Mouse (Mus musculus): ENCODE measurements at regions not wholly inside any gene's neighbourhood (a gene's known extent, or its start where the extent isn't known, plus 50 kb on each side); places are given as distances from the start of the nearest gene placed in this dataset.
A peak's percentile ranks its signal among the peaks of the same experiment; 100 is the strongest.

GRCm38 (mm10) chr5:4486391-4487132 is 271.3 kb downstream of the Fzd1 start:
- WGBS: 85% methylated on average over 4 of the region's 4 CpGs
- Histone ChIP-seq H3K4me1 (ENCODE audit: control insufficient read depth, insufficient read depth, low read length) (no peaks in the 10 kb centered on the region), H3K79me2 (replicated peaks; ENCODE audit: control insufficient read depth, insufficient read depth, low read length) (no peaks in the 10 kb centered on the region), H3K4me3 (no peak overlapping the region), H3K9ac (ENCODE audit: low read depth, low read length) (no peak overlapping the region), H3K36me3 (ENCODE audit: control insufficient read depth, insufficient read depth, low read length) (no peaks in the 10 kb centered on the region), H3K27ac (no peak overlapping the region), H3K27me3 (ENCODE audit: control insufficient read depth, insufficient read depth, low read length) (no peaks in the 10 kb centered on the region)
- no peak for DNase-seq
- intact Hi-C loops (cut with DNase I): no loop called here
- no peak for TF ChIP-seq CTCF (IDR thresholded peaks at IDR 0.05)

GRCm38 (mm10) chr5:4485542-4486390 is 272.1 kb downstream of the Fzd1 start:
- WGBS: 71% methylated on average over 10 of the region's 10 CpGs
- Histone ChIP-seq H3K79me2 (replicated peaks; ENCODE audit: control insufficient read depth, insufficient read depth, low read length) (no peaks in the 10 kb centered on the region), H3K4me1 (ENCODE audit: control insufficient read depth, insufficient read depth, low read length) (no peaks in the 10 kb centered on the region), H3K27me3 (ENCODE audit: control insufficient read depth, insufficient read depth, low read length) (no peaks in the 10 kb centered on the region), H3K9ac (ENCODE audit: low read depth, low read length) (no peak overlapping the region), H3K27ac (no peak overlapping the region), H3K36me3 (ENCODE audit: control insufficient read depth, insufficient read depth, low read length) (no peaks in the 10 kb centered on the region), H3K4me3 (no peak overlapping the region)
- DNase-seq: peak in 1 of 2 experiments; percentile 14
- TF ChIP-seq POLR2A (IDR thresholded peaks at IDR 0.05; ENCODE audit: insufficient read depth, low read depth, low read length): no peak
- TF ChIP-seq EP300 (IDR thresholded peaks at IDR 0.05; ENCODE audit: insufficient read depth, low read depth, low read length): no peak
- TF ChIP-seq CTCF (IDR thresholded peaks at IDR 0.05): no peak
- intact Hi-C loops (cut with DNase I): no loop called here

DNA sequence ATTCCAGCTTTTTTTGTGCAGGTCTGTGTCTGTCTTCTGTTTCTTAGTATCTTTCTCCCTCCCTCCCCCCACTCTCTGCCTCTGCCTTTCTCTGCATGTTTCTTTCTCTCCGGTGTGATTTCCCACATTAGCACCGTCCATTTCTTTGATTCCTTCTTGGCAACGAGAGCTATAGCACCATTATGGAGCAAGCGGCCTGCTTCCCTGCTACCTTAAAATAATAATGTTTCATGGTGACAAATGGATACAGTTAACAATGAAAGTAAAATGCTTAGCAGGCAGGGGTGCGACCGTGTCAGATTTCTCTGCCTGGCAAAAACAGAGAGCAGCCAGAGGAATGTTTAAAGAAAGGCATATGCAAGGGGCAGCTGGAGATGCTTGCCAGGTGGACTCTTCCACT is 273.1 kb downstream of the Fzd1 start:
- TF ChIP-seq EP300 (IDR thresholded peaks at IDR 0.05; ENCODE audit: insufficient read depth, low read depth, low read length) (no peak), POLR2A (IDR thresholded peaks at IDR 0.05; ENCODE audit: insufficient read depth, low read depth, low read length) (no peak), CTCF (IDR thresholded peaks at IDR 0.05) (no peak)
- no peaks in the 10 kb centered on the region for H3K36me3 ChIP-seq (ENCODE audit: control insufficient read depth, insufficient read depth, low read length)
- 60% methylated on average over 6 of the region's 6 CpGs for WGBS
- H3K27me3 ChIP-seq (ENCODE audit: control insufficient read depth, insufficient read depth, low read length): no peaks in the 10 kb centered on the region
- H3K27ac ChIP-seq: no peak overlapping the region
- no peaks in the 10 kb centered on the region for H3K79me2 ChIP-seq (replicated peaks; ENCODE audit: control insufficient read depth, insufficient read depth, low read length)
- intact Hi-C loops (cut with DNase I): no loop called here
- H3K4me1 ChIP-seq (ENCODE audit: control insufficient read depth, insufficient read depth, low read length): no peaks in the 10 kb centered on the region
- H3K4me3 ChIP-seq: no peak overlapping the region
- no peak overlapping the region for H3K9ac ChIP-seq (ENCODE audit: low read depth, low read length)
- no peak for DNase-seq

DNA sequence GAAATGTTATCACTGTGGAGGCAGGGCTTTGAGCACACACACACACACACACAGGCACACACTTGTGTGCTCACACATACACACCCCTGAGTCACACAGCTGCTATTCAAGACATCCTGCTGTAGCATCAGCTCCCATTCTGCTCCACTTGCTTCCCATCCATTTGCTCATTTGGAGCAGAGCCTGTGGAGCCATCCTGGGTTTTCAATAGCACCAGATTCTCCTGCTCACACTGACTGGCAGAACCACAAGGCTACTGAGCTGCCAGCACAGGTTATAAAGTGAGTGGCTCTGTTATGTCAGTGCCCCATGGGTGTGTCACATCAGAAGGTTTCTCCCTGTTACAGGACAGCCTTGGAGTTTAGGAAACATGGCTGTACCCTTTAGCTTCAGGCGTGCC is 273.7 kb downstream of the Fzd1 start:
- H3K27ac ChIP-seq: no peak overlapping the region
- intact Hi-C loops (cut with DNase I): no loop called here
- no peak overlapping the region for H3K9ac ChIP-seq (ENCODE audit: low read depth, low read length)
- 83% methylated on average over 1 of the region's 1 CpGs for WGBS
- H3K36me3 ChIP-seq (ENCODE audit: control insufficient read depth, insufficient read depth, low read length): no peaks in the 10 kb centered on the region
- H3K79me2 ChIP-seq (replicated peaks; ENCODE audit: control insufficient read depth, insufficient read depth, low read length): no peaks in the 10 kb centered on the region
- H3K4me3 ChIP-seq: no peak overlapping the region
- H3K4me1 ChIP-seq (ENCODE audit: control insufficient read depth, insufficient read depth, low read length): no peaks in the 10 kb centered on the region
- no peak for TF ChIP-seq CTCF (IDR thresholded peaks at IDR 0.05)
- TF ChIP-seq EP300 (IDR thresholded peaks at IDR 0.05; ENCODE audit: insufficient read depth, low read depth, low read length): no peak
- no peak for TF ChIP-seq POLR2A (IDR thresholded peaks at IDR 0.05; ENCODE audit: insufficient read depth, low read depth, low read length)
- H3K27me3 ChIP-seq (ENCODE audit: control insufficient read depth, insufficient read depth, low read length): no peaks in the 10 kb centered on the region
- no peak for DNase-seq

GRCm38 (mm10) chr5:4474255-4474654 is 282.1 kb downstream of the Mterf1b start:
- Histone ChIP-seq H3K27me3 (ENCODE audit: control insufficient read depth, insufficient read depth, low read length) (no peaks in the 10 kb centered on the region), H3K9ac (ENCODE audit: low read depth, low read length) (no peak overlapping the region), H3K27ac (no peak overlapping the region), H3K4me1 (ENCODE audit: control insufficient read depth, insufficient read depth, low read length) (no peaks in the 10 kb centered on the region), H3K36me3 (ENCODE audit: control insufficient read depth, insufficient read depth, low read length) (no peaks in the 10 kb centered on the region), H3K4me3 (no peak overlapping the region), H3K79me2 (replicated peaks; ENCODE audit: control insufficient read depth, insufficient read depth, low read length) (no peaks in the 10 kb centered on the region)
- no peak for DNase-seq
- intact Hi-C loops (cut with DNase I): no loop called here
- TF ChIP-seq POLR2A (IDR thresholded peaks at IDR 0.05; ENCODE audit: insufficient read depth, low read depth, low read length) (no peak), CTCF (IDR thresholded peaks at IDR 0.05) (no peak), EP300 (IDR thresholded peaks at IDR 0.05; ENCODE audit: insufficient read depth, low read depth, low read length) (no peak)
- WGBS: 61% methylated on average over 2 of the region's 2 CpGs
